Mouse (Mus musculus) limb, embryonic 15.5 days (tissue): ENCODE results near the gene Pcdh9. TPM values are rescaled to one million over a fixed set of nuclear protein-coding genes. Genes with fewer than 3 reads are reported as not detected.

Experiments
- ATAC-seq: fragments of 200-750 bp; cut with Nextera tagmentation; 2 replicates; pipeline ENCODE4 v1.8.0; 2017; ENCODE audit warnings: low read depth, moderate TSS enrichment; ENCODE audit not compliant: insufficient number of reproducible peaks, low FRiP score, low TSS enrichment
- H3K27ac ChIP-seq: fragments of 300-500 bp; sonication (generic); 2 replicates; pipeline ENCODE4 v1.5.1; 2015; ENCODE audit warnings: moderate library complexity, mild to moderate bottlenecking, inconsistent platforms
- H3K27me3 ChIP-seq: fragments of 300-500 bp; sonication (generic); 2 replicates; pipeline ENCODE4 v1.6.1; 2015; ENCODE audit warnings: inconsistent platforms
- H3K36me3 ChIP-seq: fragments of 300-500 bp; sonication (generic); 2 replicates; pipeline ENCODE4 v1.6.1; 2015; ENCODE audit warnings: inconsistent platforms
- H3K4me1 ChIP-seq: fragments of 300-500 bp; sonication (generic); 2 replicates; pipeline ENCODE4 v1.6.1; 2015; ENCODE audit warnings: inconsistent platforms
- H3K4me2 ChIP-seq: fragments of 300-500 bp; sonication (generic); 2 replicates; pipeline ENCODE4 v1.6.1; 2015; ENCODE audit warnings: mild to moderate bottlenecking, inconsistent platforms
- H3K4me3 ChIP-seq: fragments of 300-500 bp; sonication (generic); 2 replicates; pipeline ENCODE4 v1.5.1; 2015; ENCODE audit warnings: mild to moderate bottlenecking, inconsistent platforms
- H3K9ac ChIP-seq: fragments of 300-500 bp; sonication (generic); 2 replicates; pipeline ENCODE4 v1.6.1; 2015; ENCODE audit warnings: inconsistent platforms
- H3K9me3 ChIP-seq: fragments of 300-500 bp; sonication (generic); 2 replicates; pipeline ENCODE4 v1.6.1; 2016; ENCODE audit warnings: inconsistent platforms
- WGBS: fragments of 180-500 bp; shearing (Covaris S2); methylation state at CpG from one replicate; pipeline ENCODE4 v1.1.7; 2015; 5-methylcytosine and 5-hydroxymethylcytosine counted together
- polyA plus RNA-seq: library from polyadenylated mRNA; unstranded; fragments of >200 nt; fragmentation: Nextera tagmentation; extraction: Ambion mirVana; gene quantifications from 2 replicates; pipeline ENCODE4 v1.2.1, GENCODE M21; 2015

The Pcdh9 gene
- polyA plus RNA-seq, 1 experiment from 2014 or later, result 40.3 TPM

DNA sequence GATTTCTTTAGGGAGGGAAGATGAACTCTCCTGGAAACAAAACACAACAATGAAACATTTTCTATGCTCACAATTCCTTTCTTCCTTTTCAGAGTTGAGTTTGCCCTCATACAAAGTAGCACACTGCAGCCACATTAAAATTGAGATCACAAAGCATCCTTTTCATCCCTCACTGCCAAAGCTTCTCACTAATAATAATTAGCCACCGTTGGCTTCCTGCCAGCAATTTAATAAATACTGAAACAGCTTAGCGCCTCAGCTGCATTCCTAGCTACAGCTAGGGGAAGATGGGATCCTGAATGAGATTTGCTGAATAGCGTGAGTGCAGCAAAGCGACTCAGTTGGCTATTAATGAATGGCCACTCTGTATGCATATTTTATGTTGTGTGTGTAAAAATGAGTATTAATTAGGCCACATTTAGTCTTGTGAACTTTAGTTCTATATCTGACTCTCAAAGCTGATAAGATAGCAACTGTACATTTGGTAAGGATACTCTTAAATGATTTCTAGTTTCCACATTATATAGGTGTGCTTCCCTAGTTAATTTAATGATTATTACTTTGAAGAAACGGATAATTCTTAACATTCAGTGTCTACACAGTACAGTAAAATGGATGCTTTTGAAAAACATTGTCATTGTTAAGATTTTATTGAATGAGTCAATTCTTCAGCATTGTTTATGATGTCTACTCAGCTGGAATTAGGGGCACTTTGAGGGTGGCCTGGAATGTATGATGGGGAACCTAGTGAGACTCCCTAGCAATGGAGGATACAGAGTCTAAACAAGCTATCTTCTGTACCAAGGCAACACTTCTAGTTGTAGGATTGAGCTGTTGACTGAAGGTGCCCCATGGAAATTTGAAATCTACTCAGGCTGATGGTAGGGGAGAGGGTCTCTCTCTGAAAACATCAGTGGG, 881.1 kb downstream of the Pcdh9 start:
- WGBS, result 58% methylated on average over 5 of the region's 5 CpGs
- no peaks in the 10 kb centered on the region for H3K27me3 ChIP-seq
- H3K4me3 ChIP-seq, result no peak overlapping the region
- H3K4me1 ChIP-seq, result no peaks in the 10 kb centered on the region
- H3K27ac ChIP-seq, result no peak overlapping the region
- no peaks in the 10 kb centered on the region for H3K9me3 ChIP-seq
- ATAC-seq, result no peak
- no peak overlapping the region for H3K9ac ChIP-seq
- H3K4me2 ChIP-seq, result no peak overlapping the region
- no peaks in the 10 kb centered on the region for H3K36me3 ChIP-seq
